Mouse (Mus musculus): ENCODE data around the gene Syne1. TPM values are rescaled to one million over a fixed set of nuclear protein-coding genes. Genes with fewer than 3 reads are reported as not detected.

Syne1 gene
- total RNA-seq, 1 experiment, result 7.1 TPM

DNA sequence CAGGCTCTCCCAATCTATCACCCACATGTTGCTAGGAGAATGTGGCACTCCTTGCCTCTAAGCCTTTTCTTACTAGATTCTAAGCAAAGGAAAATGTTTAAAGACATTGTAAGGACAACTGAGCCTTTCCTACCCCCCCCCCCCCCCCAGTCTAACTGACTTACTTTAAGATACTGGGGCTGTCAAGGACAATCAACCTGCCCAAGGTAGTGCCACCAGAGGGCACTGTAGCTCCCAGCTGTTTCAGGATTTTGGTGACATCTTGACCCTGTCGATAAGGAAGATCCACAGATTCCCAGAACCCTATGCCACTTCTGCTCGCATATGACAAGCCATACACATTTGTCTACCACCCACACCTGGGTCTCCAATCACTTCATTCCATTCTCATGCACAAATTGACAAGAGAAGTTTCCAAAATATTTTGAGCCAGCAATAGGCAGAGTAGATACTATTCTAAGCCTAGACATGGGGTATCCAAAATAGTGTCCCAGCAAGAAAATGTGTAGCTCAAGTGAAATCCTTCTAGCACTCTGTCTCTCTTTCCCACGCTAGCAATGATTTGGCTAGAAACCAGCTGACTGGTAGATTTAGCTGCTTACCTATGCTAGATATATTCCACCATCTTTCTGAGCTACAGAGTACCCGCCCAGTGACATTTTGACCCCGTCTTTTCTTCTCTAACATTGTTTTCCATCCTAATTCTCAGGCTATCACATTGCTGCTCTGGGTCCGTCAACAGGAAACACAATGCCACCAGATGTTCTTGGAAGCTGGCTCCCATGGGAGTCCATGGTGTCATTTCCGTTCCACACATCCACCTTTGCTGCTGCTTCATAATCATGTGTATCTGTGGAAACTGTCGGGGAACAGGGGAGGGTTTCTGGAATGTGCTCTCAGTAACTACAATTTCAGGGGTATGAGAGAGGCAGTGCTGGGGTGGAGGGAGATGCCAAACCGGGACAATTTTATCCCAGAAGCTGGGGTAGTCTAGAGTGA, 70.4 kb downstream of the Syne1 start:
- no peaks in the 10 kb centered on the region for H3K36me3 ChIP-seq (ENCODE audit: control insufficient read depth, insufficient read depth, low read length, poor library complexity, severe bottlenecking)
- no peaks in the 10 kb centered on the region for H3K4me1 ChIP-seq (ENCODE audit: control insufficient read depth in 2 of 2, insufficient read depth in 2 of 2, low read length in 2 of 2, poor library complexity in 1 of 2)
- peak; percentile 8 for DNase-seq (ENCODE audit: low read depth, low spot score)
- no peaks in the 10 kb centered on the region for H3K9me3 ChIP-seq (ENCODE audit: control insufficient read depth, insufficient read depth, low read depth, low read length)
- in situ Hi-C loops (cut with MboI; ENCODE audit: low sequenced_read_pairs in 2 of 2, unreplicated experiment in 2 of 2), result loop anchor here in 1 of 2 experiments (25.0 kb wide), 1 partner anchor 306 kb away; no protein-coding TSS in a partner anchor
- TF ChIP-seq ZC3H11A (IDR thresholded peaks at IDR 0.05; ENCODE audit: borderline replicate concordance, low read depth, low read length), result no peak
- no peak for TF ChIP-seq CHD2 (IDR thresholded peaks at IDR 0.05; ENCODE audit: low read depth, low read length)
- no peak for TF ChIP-seq ZNF384 (IDR thresholded peaks at IDR 0.05; ENCODE audit: low read depth, low read length)
- no peak for TF ChIP-seq HCFC1 (IDR thresholded peaks at IDR 0.05; ENCODE audit: borderline replicate concordance, insufficient read depth, low read length)
- TF ChIP-seq MAFK (IDR thresholded peaks at IDR 0.05; ENCODE audit: insufficient read depth, low read depth, low read length), result no peak
- no peak overlapping the region for H3K4me3 ChIP-seq (ENCODE audit: insufficient read depth in 1 of 2, low read depth in 1 of 2, low read length in 2 of 2, poor library complexity in 1 of 2, severe bottlenecking in 1 of 2)
- no peak overlapping the region for H3K27ac ChIP-seq (ENCODE audit: insufficient read depth, low read depth, low read length, poor library complexity, severe bottlenecking)
- no peak overlapping the region for H3K9ac ChIP-seq (ENCODE audit: insufficient read depth, low read depth, low read length, poor library complexity, severe bottlenecking)

DNA sequence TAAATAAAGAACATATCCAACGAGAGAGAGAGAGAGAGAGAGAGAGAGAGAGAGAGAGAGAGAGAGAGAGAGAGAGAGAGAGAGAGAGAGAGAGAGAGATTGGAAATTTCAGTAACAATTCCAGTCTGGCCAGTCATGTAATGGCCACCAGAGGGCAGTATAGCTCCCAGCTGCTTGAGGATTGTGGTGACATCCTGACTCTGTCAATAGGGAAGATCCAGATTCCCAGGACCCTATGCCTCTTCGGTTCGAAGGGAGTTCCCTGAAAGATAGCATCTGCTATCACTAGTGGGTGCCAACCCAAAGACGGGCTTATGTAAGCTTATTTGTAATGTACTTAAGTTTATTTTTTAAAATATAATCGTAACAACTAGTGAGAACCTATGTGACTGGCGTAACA, 71.2 kb downstream of the Syne1 start:
- H3K4me1 ChIP-seq (ENCODE audit: control insufficient read depth in 2 of 2, insufficient read depth in 2 of 2, low read length in 2 of 2, poor library complexity in 1 of 2), result no peaks in the 10 kb centered on the region
- TF ChIP-seq ZC3H11A (IDR thresholded peaks at IDR 0.05; ENCODE audit: borderline replicate concordance, low read depth, low read length) (peak; percentile 70), HCFC1 (IDR thresholded peaks at IDR 0.05; ENCODE audit: borderline replicate concordance, insufficient read depth, low read length) (no peak)
- in situ Hi-C loops (cut with MboI; ENCODE audit: low sequenced_read_pairs in 2 of 2, unreplicated experiment in 2 of 2), result loop anchor here in 1 of 2 experiments (25.0 kb wide), 1 partner anchor 307 kb away; no protein-coding TSS in a partner anchor
- no peak overlapping the region for H3K9ac ChIP-seq (ENCODE audit: insufficient read depth, low read depth, low read length, poor library complexity, severe bottlenecking)
- H3K36me3 ChIP-seq (ENCODE audit: control insufficient read depth, insufficient read depth, low read length, poor library complexity, severe bottlenecking), result no peaks in the 10 kb centered on the region
- no peaks in the 10 kb centered on the region for H3K9me3 ChIP-seq (ENCODE audit: control insufficient read depth, insufficient read depth, low read depth, low read length)
- peak; percentile 44 for DNase-seq (ENCODE audit: low read depth, low spot score)
- no peak overlapping the region for H3K4me3 ChIP-seq (ENCODE audit: insufficient read depth in 1 of 2, low read depth in 1 of 2, low read length in 2 of 2, poor library complexity in 1 of 2, severe bottlenecking in 1 of 2)
- no peak overlapping the region for H3K27ac ChIP-seq (ENCODE audit: insufficient read depth, low read depth, low read length, poor library complexity, severe bottlenecking)

DNA sequence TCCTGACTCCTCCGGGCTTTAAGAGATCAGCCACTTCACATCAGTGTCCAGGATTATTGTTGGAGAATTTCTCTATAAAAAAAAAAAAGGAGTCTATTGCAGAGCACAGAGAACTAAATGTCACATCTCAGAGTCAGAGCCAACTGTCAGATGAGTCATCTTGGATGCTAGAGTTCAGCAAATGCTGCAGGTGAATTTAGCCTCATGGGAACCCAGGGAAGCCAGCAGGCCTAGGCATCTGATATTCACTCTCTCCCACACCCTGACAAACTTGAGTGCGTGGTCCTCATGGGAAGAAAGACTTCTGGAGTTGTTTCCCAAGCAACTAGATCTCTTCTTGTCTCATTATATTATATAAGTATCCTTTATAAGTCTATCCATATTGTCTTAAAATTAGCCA, 82.6 kb downstream of the Syne1 start:
- no peak overlapping the region for H3K9ac ChIP-seq (ENCODE audit: insufficient read depth, low read depth, low read length, poor library complexity, severe bottlenecking)
- H3K27ac ChIP-seq (ENCODE audit: insufficient read depth, low read depth, low read length, poor library complexity, severe bottlenecking), result no peak overlapping the region
- TF ChIP-seq CHD2 (IDR thresholded peaks at IDR 0.05; ENCODE audit: low read depth, low read length) (no peak), MAFK (IDR thresholded peaks at IDR 0.05; ENCODE audit: insufficient read depth, low read depth, low read length) (no peak), ZNF384 (IDR thresholded peaks at IDR 0.05; ENCODE audit: low read depth, low read length) (no peak), HCFC1 (IDR thresholded peaks at IDR 0.05; ENCODE audit: borderline replicate concordance, insufficient read depth, low read length) (no peak), ZC3H11A (IDR thresholded peaks at IDR 0.05; ENCODE audit: borderline replicate concordance, low read depth, low read length) (no peak)
- H3K4me1 ChIP-seq (ENCODE audit: control insufficient read depth in 2 of 2, insufficient read depth in 2 of 2, low read length in 2 of 2, poor library complexity in 1 of 2), result no peaks in the 10 kb centered on the region
- no peaks in the 10 kb centered on the region for H3K36me3 ChIP-seq (ENCODE audit: control insufficient read depth, insufficient read depth, low read length, poor library complexity, severe bottlenecking)
- H3K4me3 ChIP-seq (ENCODE audit: insufficient read depth in 1 of 2, low read depth in 1 of 2, low read length in 2 of 2, poor library complexity in 1 of 2, severe bottlenecking in 1 of 2), result no peak overlapping the region
- no peak for DNase-seq (ENCODE audit: low read depth, low spot score)
- H3K9me3 ChIP-seq (ENCODE audit: control insufficient read depth, insufficient read depth, low read depth, low read length), result no peaks in the 10 kb centered on the region
- in situ Hi-C loops (cut with MboI; ENCODE audit: low sequenced_read_pairs in 2 of 2, unreplicated experiment in 2 of 2), result no loop called here

DNA sequence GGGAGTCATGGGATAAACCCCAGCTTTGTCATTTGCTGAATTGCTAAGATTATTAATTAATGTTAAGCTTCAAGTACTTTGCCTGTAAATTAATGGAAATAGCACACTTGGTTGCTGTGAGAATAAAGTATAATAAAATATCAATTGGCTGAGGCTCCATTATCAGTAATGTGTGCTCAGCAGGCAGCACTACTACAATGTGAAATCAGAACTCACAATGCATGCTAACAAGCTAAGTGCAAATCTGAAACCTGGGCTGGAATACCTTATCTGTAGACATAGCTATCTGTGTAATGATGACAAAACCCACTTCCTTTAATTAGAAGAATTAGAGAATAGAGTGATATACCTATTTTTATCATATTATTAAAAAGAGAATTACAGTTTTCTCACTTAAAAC, 97.5 kb downstream of the Syne1 start:
- in situ Hi-C loops (cut with MboI; ENCODE audit: low sequenced_read_pairs in 2 of 2, unreplicated experiment in 2 of 2), result no loop called here
- TF ChIP-seq CHD2 (IDR thresholded peaks at IDR 0.05; ENCODE audit: low read depth, low read length), result no peak
- no peak for TF ChIP-seq MAFK (IDR thresholded peaks at IDR 0.05; ENCODE audit: insufficient read depth, low read depth, low read length)
- no peak for TF ChIP-seq ZNF384 (IDR thresholded peaks at IDR 0.05; ENCODE audit: low read depth, low read length)
- TF ChIP-seq HCFC1 (IDR thresholded peaks at IDR 0.05; ENCODE audit: borderline replicate concordance, insufficient read depth, low read length), result no peak
- no peak overlapping the region for H3K9ac ChIP-seq (ENCODE audit: insufficient read depth, low read depth, low read length, poor library complexity, severe bottlenecking)
- H3K9me3 ChIP-seq (ENCODE audit: control insufficient read depth, insufficient read depth, low read depth, low read length), result no peaks in the 10 kb centered on the region
- no peaks in the 10 kb centered on the region for H3K36me3 ChIP-seq (ENCODE audit: control insufficient read depth, insufficient read depth, low read length, poor library complexity, severe bottlenecking)
- no peak for DNase-seq (ENCODE audit: low read depth, low spot score)
- no peak overlapping the region for H3K27ac ChIP-seq (ENCODE audit: insufficient read depth, low read depth, low read length, poor library complexity, severe bottlenecking)
- no peak overlapping the region for H3K4me3 ChIP-seq (ENCODE audit: insufficient read depth in 1 of 2, low read depth in 1 of 2, low read length in 2 of 2, poor library complexity in 1 of 2, severe bottlenecking in 1 of 2)
- no peaks in the 10 kb centered on the region for H3K4me1 ChIP-seq (ENCODE audit: control insufficient read depth in 2 of 2, insufficient read depth in 2 of 2, low read length in 2 of 2, poor library complexity in 1 of 2)
